ENCODE assay signal across 8 mouse cellular contexts in the genomic region with DNA sequence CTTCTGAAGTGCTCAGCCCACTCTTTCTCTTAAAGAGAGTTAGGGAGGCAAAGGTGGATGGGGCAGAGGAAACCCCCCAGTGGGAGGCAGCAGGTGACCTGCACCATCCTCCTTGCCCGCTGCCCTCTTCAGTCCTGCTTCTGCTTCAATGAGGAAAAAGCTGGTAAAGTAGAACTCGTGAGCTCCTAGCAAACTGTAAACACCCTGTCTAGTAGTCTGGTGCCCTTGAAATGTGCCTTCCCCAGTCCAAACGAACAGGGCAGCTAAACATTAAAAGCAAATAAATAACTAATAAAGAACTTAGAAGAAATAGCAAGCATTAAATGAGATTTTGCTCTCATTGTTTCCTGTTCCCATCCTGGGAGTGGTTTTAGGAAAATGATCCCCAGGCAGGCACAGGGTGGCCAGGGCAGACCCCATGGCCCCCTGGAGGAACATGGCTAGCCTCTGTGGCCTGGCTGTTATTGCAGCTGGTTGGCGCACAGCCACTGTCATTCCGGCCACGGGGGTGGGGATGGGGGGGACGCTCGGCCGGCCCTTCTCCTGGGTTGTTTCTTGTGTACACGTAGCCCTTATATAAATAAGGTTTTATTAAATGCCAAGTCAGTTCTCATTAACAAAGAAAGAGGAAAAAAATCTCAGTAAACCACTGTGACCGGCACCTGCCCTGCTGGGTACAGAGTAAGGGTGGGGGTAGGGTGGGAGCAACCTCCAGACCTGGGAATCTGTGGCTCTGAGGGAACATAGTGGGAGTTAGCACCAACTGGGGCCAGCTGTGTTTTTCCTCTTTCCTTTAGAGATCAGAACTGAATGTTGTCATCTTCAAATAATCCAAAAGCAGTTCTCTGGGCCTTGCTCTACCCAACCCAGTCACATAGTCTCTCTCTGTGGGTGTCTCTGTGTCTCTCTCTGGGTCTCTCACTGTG. TPM values are rescaled to one million over a fixed set of nuclear protein-coding genes. Genes with fewer than 3 reads are reported as not detected.
A peak's percentile ranks its signal among the peaks of the same experiment; 100 is the strongest.
DNase-seq lines count a peak whose midpoint lies in the region; ATAC-seq lines count a peak whose summit lies in the region.

No protein-coding gene starts in this region.

- peak; percentile 95 for DNase-seq in heart, adult 11 months
- no peak for DNase-seq in heart, adult 8-10 months (ENCODE audit: low spot score)
- DNase-seq in testis, postnatal 10 days (ENCODE audit: low spot score), result peak; percentile 57
- no peak for DNase-seq in testis, postnatal 14 days (ENCODE audit: low spot score)
- peak; percentile 82 for DNase-seq in kidney, postnatal 10 days
- no peak for DNase-seq in B cell, adult 2 months
- no peak for DNase-seq in left cerebral cortex, adult 18-20 months (ENCODE audit: low spot score in 2 of 2)

- ATAC-seq in erythroblast, adult 5-6 weeks (replicated peaks; ENCODE audit: low FRiP score, poor library complexity, severe bottlenecking), result no peak

RNA-seq across cellular contexts. Expression of gene Abca4, which starts 28.7 kb away (rescaled TPM):
- 1 to 10 TPM; 1.8 to 2.7 (median 2.3) TPM for total RNA-seq in heart, adult 8-10 months (2022)
- not detected in 2 replicates for total RNA-seq in erythroblast, adult 5-6 weeks (2015; ENCODE audit: low replicate concordance)
- total RNA-seq in erythroblast, adult 5-6 weeks (2017; ENCODE audit: low replicate concordance), result 0.51 TPM in 1 of 2 replicates, not detected in the other
- total RNA-seq in left cerebral cortex, adult 18-20 months (2021), result 1 to 10 TPM; 2.0 to 2.1 TPM

Comparison
In these comparisons a context has a peak if more than half of its experiments do, and no peak if none do; other contexts are left out.
1. DNase-seq: peak in heart, adult 11 months (single experiment), testis, postnatal 10 days (single experiment) and kidney, postnatal 10 days (single experiment); none in heart, adult 8-10 months (single experiment), testis, postnatal 14 days (single experiment), B cell, adult 2 months (0 of 2) and left cerebral cortex, adult 18-20 months (0 of 2).